Mouse (Mus musculus): Measurements from ENCODE around the gene Mylk. TPM values are rescaled to one million over a fixed set of nuclear protein-coding genes. Genes with fewer than 3 reads are reported as not detected.

Mylk gene
- polyA plus RNA-seq, 1 experiment = 6.3 TPM

- H3K27me3 ChIP-seq (ENCODE audit: control insufficient read depth, insufficient read depth, low read length) = no peaks in the 10 kb centered on the region
- no peak for TF ChIP-seq POLR2A (IDR thresholded peaks at IDR 0.05; ENCODE audit: borderline replicate concordance, insufficient read depth, low read length)
- no peak for TF ChIP-seq CTCF (IDR thresholded peaks at IDR 0.05; ENCODE audit: borderline replicate concordance, insufficient read depth, low read depth, low read length)
- no peak overlapping the region for H3K27ac ChIP-seq (ENCODE audit: insufficient read depth, low read length)
- no peaks in the 10 kb centered on the region for H3K4me1 ChIP-seq (ENCODE audit: control insufficient read depth, insufficient read depth, low read length)
- H3K4me3 ChIP-seq (replicated peaks; ENCODE audit: insufficient read depth, low read depth, low read length) = no peak overlapping the region
- no peak for DNase-seq
- WGBS = 85% methylated on average over 4 of the region's 4 CpGs
These were observed 188.2 kb downstream of the Mylk start for GRCm38 (mm10) chr16:34933173-34933572.

- H3K27me3 ChIP-seq (ENCODE audit: control insufficient read depth, insufficient read depth, low read length) = no peaks in the 10 kb centered on the region
- TF ChIP-seq POLR2A (IDR thresholded peaks at IDR 0.05; ENCODE audit: borderline replicate concordance, insufficient read depth, low read length) (no peak), CTCF (IDR thresholded peaks at IDR 0.05; ENCODE audit: borderline replicate concordance, insufficient read depth, low read depth, low read length) (no peak)
- no peaks in the 10 kb centered on the region for H3K4me1 ChIP-seq (ENCODE audit: control insufficient read depth, insufficient read depth, low read length)
- no peak overlapping the region for H3K4me3 ChIP-seq (replicated peaks; ENCODE audit: insufficient read depth, low read depth, low read length)
- 55% methylated on average over 6 of the region's 6 CpGs for WGBS
- DNase-seq = no peak
- H3K27ac ChIP-seq (ENCODE audit: insufficient read depth, low read length) = no peak overlapping the region
These were observed 189.5 kb downstream of the Mylk start for GRCm38 (mm10) chr16:34934486-34934885.

- no peak for DNase-seq
- Histone ChIP-seq H3K27me3 (ENCODE audit: control insufficient read depth, insufficient read depth, low read length) (no peaks in the 10 kb centered on the region), H3K4me3 (replicated peaks; ENCODE audit: insufficient read depth, low read depth, low read length) (no peak overlapping the region), H3K4me1 (ENCODE audit: control insufficient read depth, insufficient read depth, low read length) (no peaks in the 10 kb centered on the region), H3K27ac (ENCODE audit: insufficient read depth, low read length) (no peak overlapping the region)
- TF ChIP-seq POLR2A (IDR thresholded peaks at IDR 0.05; ENCODE audit: borderline replicate concordance, insufficient read depth, low read length) = no peak
- 81% methylated on average over 9 of the region's 9 CpGs for WGBS
These were observed 190.7 kb downstream of the Mylk start for GRCm38 (mm10) chr16:34935514-34936338.

GRCm38 (mm10) chr16:34936339-34936810 lies 191.4 kb downstream of the Mylk start:
- WGBS = 77% methylated on average over 9 of the region's 9 CpGs
- no peak for DNase-seq
- Histone ChIP-seq H3K4me3 (replicated peaks; ENCODE audit: insufficient read depth, low read depth, low read length) (no peak overlapping the region), H3K27me3 (ENCODE audit: control insufficient read depth, insufficient read depth, low read length) (no peaks in the 10 kb centered on the region), H3K4me1 (ENCODE audit: control insufficient read depth, insufficient read depth, low read length) (no peaks in the 10 kb centered on the region), H3K27ac (ENCODE audit: insufficient read depth, low read length) (no peak overlapping the region)
- no peak for TF ChIP-seq CTCF (IDR thresholded peaks at IDR 0.05; ENCODE audit: borderline replicate concordance, insufficient read depth, low read depth, low read length)
- TF ChIP-seq POLR2A (IDR thresholded peaks at IDR 0.05; ENCODE audit: borderline replicate concordance, insufficient read depth, low read length) = no peak

- H3K4me1 ChIP-seq (ENCODE audit: control insufficient read depth, insufficient read depth, low read length) = no peaks in the 10 kb centered on the region
- no peak for TF ChIP-seq CTCF (IDR thresholded peaks at IDR 0.05; ENCODE audit: borderline replicate concordance, insufficient read depth, low read depth, low read length)
- TF ChIP-seq POLR2A (IDR thresholded peaks at IDR 0.05; ENCODE audit: borderline replicate concordance, insufficient read depth, low read length) = no peak
- DNase-seq = no peak
- 43% methylated on average over 4 of the region's 4 CpGs for whole genome bisulfite sequencing
- H3K27me3 ChIP-seq (ENCODE audit: control insufficient read depth, insufficient read depth, low read length) = no peaks in the 10 kb centered on the region
- no peak overlapping the region for H3K27ac ChIP-seq (ENCODE audit: insufficient read depth, low read length)
- no peak overlapping the region for H3K4me3 ChIP-seq (replicated peaks; ENCODE audit: insufficient read depth, low read depth, low read length)
These were observed 192.6 kb downstream of the Mylk start for GRCm38 (mm10) chr16:34937611-34938010.

GRCm38 (mm10) chr16:34938248-34938647 lies 193.2 kb downstream of the Mylk start:
- TF ChIP-seq CTCF (IDR thresholded peaks at IDR 0.05; ENCODE audit: borderline replicate concordance, insufficient read depth, low read depth, low read length) (no peak), POLR2A (IDR thresholded peaks at IDR 0.05; ENCODE audit: borderline replicate concordance, insufficient read depth, low read length) (no peak)
- Histone ChIP-seq H3K4me1 (ENCODE audit: control insufficient read depth, insufficient read depth, low read length) (no peaks in the 10 kb centered on the region), H3K27ac (ENCODE audit: insufficient read depth, low read length) (no peak overlapping the region), H3K27me3 (ENCODE audit: control insufficient read depth, insufficient read depth, low read length) (no peaks in the 10 kb centered on the region), H3K4me3 (replicated peaks; ENCODE audit: insufficient read depth, low read depth, low read length) (no peak overlapping the region)
- no peak for DNase-seq
- WGBS = 97% methylated on average over 2 of the region's 2 CpGs

GRCm38 (mm10) chr16:34939951-34940350 lies 194.9 kb downstream of the Mylk start:
- WGBS = 86% methylated on average over 5 of the region's 5 CpGs
- Histone ChIP-seq H3K27me3 (ENCODE audit: control insufficient read depth, insufficient read depth, low read length) (no peaks in the 10 kb centered on the region), H3K4me1 (ENCODE audit: control insufficient read depth, insufficient read depth, low read length) (no peaks in the 10 kb centered on the region), H3K27ac (ENCODE audit: insufficient read depth, low read length) (no peak overlapping the region), H3K4me3 (replicated peaks; ENCODE audit: insufficient read depth, low read depth, low read length) (no peak overlapping the region)
- TF ChIP-seq CTCF (IDR thresholded peaks at IDR 0.05; ENCODE audit: borderline replicate concordance, insufficient read depth, low read depth, low read length) (no peak), POLR2A (IDR thresholded peaks at IDR 0.05; ENCODE audit: borderline replicate concordance, insufficient read depth, low read length) (no peak)
- DNase-seq = no peak

- Histone ChIP-seq H3K27ac (ENCODE audit: insufficient read depth, low read length) (no peak overlapping the region), H3K4me1 (ENCODE audit: control insufficient read depth, insufficient read depth, low read length) (no peaks in the 10 kb centered on the region), H3K4me3 (replicated peaks; ENCODE audit: insufficient read depth, low read depth, low read length) (no peak overlapping the region), H3K27me3 (ENCODE audit: control insufficient read depth, insufficient read depth, low read length) (no peaks in the 10 kb centered on the region)
- DNase-seq = no peak
- TF ChIP-seq CTCF (IDR thresholded peaks at IDR 0.05; ENCODE audit: borderline replicate concordance, insufficient read depth, low read depth, low read length) (no peak), POLR2A (IDR thresholded peaks at IDR 0.05; ENCODE audit: borderline replicate concordance, insufficient read depth, low read length) (no peak)
- WGBS = 40% methylated on average over 5 of the region's 5 CpGs
These were observed 195.4 kb downstream of the Mylk start for GRCm38 (mm10) chr16:34940363-34940762.

All from cerebellum, adult 2 months (tissue).